In the genomic region with DNA sequence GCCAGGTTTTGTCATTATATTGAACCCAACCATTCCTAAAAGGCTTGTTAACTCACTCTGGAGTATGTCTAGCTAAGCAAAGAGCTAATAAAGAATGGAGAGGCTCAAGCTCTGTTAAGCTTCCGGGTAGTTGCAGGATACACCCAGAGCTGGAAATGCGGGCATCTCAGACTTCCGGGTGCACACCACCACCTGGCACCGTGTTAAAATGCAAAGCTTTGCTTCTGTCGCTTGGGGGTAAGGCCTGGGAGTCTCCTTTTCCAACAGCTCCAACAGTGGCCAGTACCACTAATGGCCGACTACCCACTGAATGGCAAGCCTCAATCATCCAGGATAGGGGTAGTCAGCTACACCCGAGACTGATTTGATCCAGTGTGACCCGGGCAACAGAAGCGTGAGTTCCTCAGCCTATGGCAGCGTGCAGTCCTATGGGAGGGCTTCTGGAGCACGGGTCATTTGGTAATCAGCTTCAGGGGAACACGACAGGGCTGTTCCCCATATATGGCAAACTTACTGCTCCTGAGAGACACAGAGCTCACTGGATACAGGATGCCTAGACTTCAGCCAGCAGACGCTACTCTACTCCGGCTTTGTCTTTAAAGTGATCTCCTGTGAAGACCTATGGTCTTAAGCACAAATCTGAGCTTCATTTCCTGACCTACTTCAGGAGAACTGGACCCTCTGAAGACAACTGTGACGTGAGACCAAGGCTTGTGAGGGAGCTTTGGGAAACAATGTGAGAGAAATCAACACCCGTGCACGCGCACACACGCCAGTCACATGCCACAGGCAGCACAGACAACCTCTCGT, we compare ENCODE assay signal across 13 mouse cellular contexts. TPM values are rescaled to one million over a fixed set of nuclear protein-coding genes. Genes with fewer than 3 reads are reported as not detected.
DNase-seq lines count a peak whose midpoint lies in the region; ATAC-seq and TF ChIP-seq lines count a peak whose summit lies in the region.
"Had no signal": no experiment of that assay in that cellular context is flagged by ENCODE, and none has a peak within 500 bp of the region (broad histone marks: within the 10 kb centered on the region; RNA-seq: fewer than 3 reads in every experiment).

No protein-coding gene starts in this region.

- H3K4me3 ChIP-seq in lung, embryonic 14.5 days (ENCODE audit: low read depth, low read length) = no peak overlapping the region
- H3K4me3 ChIP-seq: embryonic facial prominence, embryonic 12.5 days had no signal

- no peak overlapping the region for H3K4me2 ChIP-seq in lung, embryonic 14.5 days

- no peak for TF ChIP-seq CTCF in lung, embryonic 14.5 days (IDR thresholded peaks at IDR 0.05; ENCODE audit: low read depth)

- H3K4me1 ChIP-seq in lung, embryonic 14.5 days (ENCODE audit: insufficient read depth) = peaks cover 11% of the 10 kb centered on the region; the same call in 1 of the 2 replicates

- WGBS in lung, embryonic 14.5 days = 76% methylated on average over 20 of the region's 20 CpGs

- H3K36me3 ChIP-seq in lung, embryonic 14.5 days (ENCODE audit: insufficient read depth) = peaks cover 35% of the 10 kb centered on the region

- H3K9ac ChIP-seq in lung, embryonic 14.5 days = no peak overlapping the region
- H3K9ac ChIP-seq: embryonic facial prominence, embryonic 12.5 days had no signal

- H3K27me3 ChIP-seq in lung, embryonic 14.5 days (ENCODE audit: insufficient read depth, low read length) = no peaks in the 10 kb centered on the region
- H3K27me3 ChIP-seq: embryonic facial prominence, embryonic 12.5 days had no signal

- DNase-seq in heart, adult 11 months = peak; percentile 87
- DNase-seq in heart, adult 18-20 months = no peak
- no peak for DNase-seq in lung, embryonic 14.5 days
- DNase-seq in lung, postnatal 14 days = no peak
- DNase-seq in T-cell, adult 2 months (ENCODE audit: low spot score) = peak; percentile 55
- DNase-seq in naive thymus-derived CD4-positive, alpha-beta T cell, adult 2 months (ENCODE audit: low read depth) = peak; percentile 64
- DNase-seq in kidney, adult 11 months = no peak
- DNase-seq: cerebellum, adult 11-12 months; right cerebral cortex, postnatal 4 days had no signal

- ATAC-seq in lung, embryonic 14.5 days (ENCODE audit: insufficient read depth) = no peak
- ATAC-seq in megakaryocyte progenitor cell, adult 5-6 weeks (replicated peaks; ENCODE audit: poor library complexity) = no peak

- H3K9me3 ChIP-seq in lung, embryonic 14.5 days (ENCODE audit: low read depth, low read length) = no peaks in the 10 kb centered on the region
- H3K9me3 ChIP-seq: embryonic facial prominence, embryonic 12.5 days had no signal

- peak overlapping the region; percentile 78 for H3K27ac ChIP-seq in lung, embryonic 14.5 days (ENCODE audit: low read depth)

RNA-seq across cellular contexts. Expression of a gene that starts 19.5 kb away (rescaled TPM):
- total RNA-seq in heart, adult 18-20 months (2021) = 100 to 1,000 TPM; 107 to 112 TPM
- 382 and 393 TPM in 2 replicates for polyA plus RNA-seq in lung, embryonic 14.5 days (2014; fragmentation: Nextera tagmentation; extraction: Ambion mirVana)
- 228 and 315 TPM in 2 replicates for total RNA-seq in megakaryocyte progenitor cell, adult 5-6 weeks (2015)
- total RNA-seq in megakaryocyte progenitor cell, adult 5-6 weeks (2017) = 125 and 135 TPM in 2 replicates

RNA-seq across cellular contexts. Expression of a gene that starts 19.6 kb away (rescaled TPM):
- 10 to 100 TPM; 38.2 to 43.4 TPM for total RNA-seq in heart, adult 18-20 months (2021)
- polyA plus RNA-seq in lung, embryonic 14.5 days (2014; fragmentation: Nextera tagmentation; extraction: Ambion mirVana) = 42.1 and 49.1 TPM in 2 replicates
- 34.6 and 44.2 TPM in 2 replicates for total RNA-seq in megakaryocyte progenitor cell, adult 5-6 weeks (2015)
- total RNA-seq in megakaryocyte progenitor cell, adult 5-6 weeks (2017) = 20.4 and 33.1 TPM in 2 replicates

RNA-seq across cellular contexts. Expression of a gene that starts 50.3 kb away (rescaled TPM):
- not detected for total RNA-seq in heart, adult 18-20 months (2021)
- polyA plus RNA-seq in lung, embryonic 14.5 days (2014; fragmentation: Nextera tagmentation; extraction: Ambion mirVana) = not detected in 2 replicates
- total RNA-seq in megakaryocyte progenitor cell, adult 5-6 weeks (2015) = not detected in 2 replicates
- total RNA-seq in megakaryocyte progenitor cell, adult 5-6 weeks (2017) = not detected in 2 replicates
- total RNA-seq: liver, adult 2 months had no signal
- polyA plus RNA-seq: embryonic facial prominence, embryonic 12.5 days; large intestine, adult 2 months; liver, adult 2 months had no signal

Comparison
In these comparisons a context has a peak if more than half of its experiments do, and no peak if none do; other contexts are left out.
1. DNase-seq: peak in heart, adult 11 months (single experiment), T-cell, adult 2 months (single experiment) and naive thymus-derived CD4-positive, alpha-beta T cell, adult 2 months (single experiment); none in heart, adult 18-20 months (0 of 2), lung, embryonic 14.5 days (single experiment), lung, postnatal 14 days (single experiment) and kidney, adult 11 months (single experiment).